Mouse (Mus musculus) regulatory T cell (primary cell): ENCODE data around the gene Farp2.
"Not testable (repeated sequence)": the region's sequence is repeated elsewhere in the genome, so short reads cannot be mapped to it uniquely, and the experiment has no call there.

Source experiments
- in situ Hi-C: fragments of 300-600 bp; cut with MboI, MseI; formaldehyde crosslinking; loops from one replicate; pipeline ENCODE4 v1.15.1; 2025; ENCODE audit warnings: high pct_unique_total_duplicates

The Farp2 gene

GRCm38 (mm10) chr1:93511585-93512350 is at the start of gene Farp2:
TSS of gene Farp2 (plus strand) at chr1:93512079.
- in situ Hi-C loops: no loop called here

DNA sequence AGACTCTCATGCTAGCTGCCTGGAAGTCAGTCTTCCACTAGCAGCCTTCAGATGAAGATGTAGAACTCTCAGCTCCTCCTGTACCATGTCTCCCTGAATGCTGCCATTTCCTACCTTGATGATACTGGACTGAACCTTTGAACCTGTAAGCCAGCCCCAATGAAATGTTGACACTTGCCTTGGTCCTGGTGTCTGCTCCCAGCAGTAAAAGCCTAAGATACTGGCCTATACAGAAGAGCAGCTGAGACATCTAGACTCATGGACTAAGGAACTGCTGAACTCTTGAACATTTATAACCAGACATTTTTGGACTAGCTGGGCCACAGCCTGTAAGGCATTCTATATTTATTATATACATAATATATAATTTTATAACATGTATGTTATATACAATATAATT is 46.8 kb upstream of the Farp2 start:
- in situ Hi-C loops: no loop called here

DNA sequence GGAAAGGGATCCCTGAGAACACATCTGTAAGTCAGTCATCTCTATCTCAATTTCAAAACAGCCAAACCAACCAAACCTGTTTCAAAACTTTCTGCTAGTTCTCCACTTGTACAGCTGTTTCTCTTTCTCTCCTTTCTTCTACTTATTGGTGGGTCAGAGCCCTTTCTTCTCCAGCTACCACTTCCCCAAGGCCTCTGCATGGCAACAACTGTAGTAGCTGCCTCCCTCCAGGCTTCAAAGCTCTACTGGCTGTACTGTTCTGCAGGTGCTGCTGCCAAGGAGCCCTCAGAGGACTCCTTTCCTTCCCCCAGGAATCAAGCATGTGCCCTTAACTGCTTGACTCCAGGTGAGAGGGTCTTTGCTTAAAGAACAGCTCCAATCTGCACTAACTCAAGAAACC is 46.1 kb upstream of the Farp2 start:
- in situ Hi-C loops: no loop called here

- in situ Hi-C loops: no loop called here
Observed at GRCm38 (mm10) chr1:93468626-93469025, 43.3 kb upstream of the Farp2 start.

DNA sequence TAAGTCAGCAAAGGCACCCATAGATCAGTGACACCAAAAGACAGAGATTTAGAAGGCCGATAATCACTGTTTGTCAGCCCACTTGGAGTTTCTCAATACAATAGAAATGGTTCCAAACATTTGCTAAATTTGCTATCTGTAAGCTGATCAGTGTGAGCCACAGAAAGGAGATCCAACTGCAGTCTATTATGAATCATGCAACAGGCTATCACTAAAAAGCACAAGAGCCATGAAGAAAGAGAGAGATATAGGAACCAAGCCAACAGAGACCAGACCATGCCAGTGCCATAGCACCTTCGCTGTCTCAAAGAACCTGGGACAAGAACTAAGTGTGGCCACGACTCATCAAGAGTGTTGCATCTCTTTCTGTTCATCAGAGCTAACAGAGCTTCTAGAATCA is 36.2 kb upstream of the Farp2 start:
- in situ Hi-C loops: loop anchor here (25.0 kb wide), 2 partner anchors 538 to 562 kb away; partner anchors contain the start of gene Capn10

- in situ Hi-C loops: loop anchor here (25.0 kb wide), 2 partner anchors 541 to 559 kb away; partner anchors contain the start of gene Capn10
Observed at GRCm38 (mm10) chr1:93477758-93478585, 33.9 kb upstream of the Farp2 start.

GRCm38 (mm10) chr1:93478586-93479475 is 33.0 kb upstream of the Farp2 start, which contains the start of gene Hdlbp:
TSS of gene Hdlbp (minus strand) at chr1:93478815.
- in situ Hi-C loops: loop anchor here (25.0 kb wide), 2 partner anchors 542 to 558 kb away; partner anchors contain the start of gene Capn10

- in situ Hi-C loops: loop anchor here (25.0 kb wide), 2 partner anchors 542 to 558 kb away; partner anchors contain the start of gene Capn10
Observed at GRCm38 (mm10) chr1:93479476-93480083, 32.3 kb upstream of the Farp2 start.

GRCm38 (mm10) chr1:93486302-93486701 is 25.6 kb upstream of the Farp2 start:
- in situ Hi-C loops: loop anchor here (25.0 kb wide), 2 partner anchors 549 to 551 kb away; partner anchors contain the start of gene Capn10

DNA sequence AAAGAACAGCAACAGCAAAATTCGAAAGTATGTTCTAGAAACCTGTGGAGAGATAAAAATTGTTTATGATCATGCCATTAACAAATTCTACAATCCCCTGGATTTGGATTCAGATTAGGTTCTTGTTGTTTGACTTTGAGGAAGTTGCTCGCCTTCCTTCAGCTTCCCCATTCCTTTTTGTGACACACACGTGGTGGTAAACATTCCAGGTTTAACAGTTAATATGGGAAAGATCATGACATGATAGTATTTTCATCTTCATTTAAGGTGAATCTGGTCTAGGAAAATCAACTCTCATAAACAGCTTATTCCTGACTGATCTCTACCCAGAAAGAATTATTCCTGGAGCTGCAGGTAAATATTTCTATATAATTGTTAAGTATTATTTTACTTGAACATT is 16.6 kb upstream of the Farp2 start:
- in situ Hi-C loops: loop anchor here (5.0 to 25.0 kb wide), 3 partner anchors 73 to 558 kb away; partner anchors contain the start of gene Capn10

GRCm38 (mm10) chr1:93506944-93507676 is 4.8 kb upstream of the Farp2 start:
- in situ Hi-C loops: no loop called here

- in situ Hi-C loops: not testable (repeated sequence)
Observed at GRCm38 (mm10) chr1:93508576-93508975, 3.3 kb upstream of the Farp2 start.

DNA sequence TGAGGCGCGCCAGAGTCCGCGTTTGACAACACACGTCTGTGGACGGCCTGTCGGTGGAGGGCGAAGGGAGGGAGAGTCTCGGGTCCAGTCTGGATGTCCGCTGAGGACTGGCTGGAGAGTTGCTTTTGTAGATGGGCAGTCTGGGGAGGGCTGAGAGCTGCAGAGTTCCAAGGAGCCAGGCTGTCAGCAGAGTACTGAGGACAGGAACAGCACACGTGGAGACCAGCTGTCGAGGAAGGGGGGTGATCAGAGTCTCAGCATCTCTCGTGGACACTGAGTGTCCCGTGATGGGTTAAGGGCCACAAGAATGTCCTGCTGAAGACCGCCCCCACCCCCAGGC is 442 bp downstream of the Farp2 start:
- in situ Hi-C loops: no loop called here

DNA sequence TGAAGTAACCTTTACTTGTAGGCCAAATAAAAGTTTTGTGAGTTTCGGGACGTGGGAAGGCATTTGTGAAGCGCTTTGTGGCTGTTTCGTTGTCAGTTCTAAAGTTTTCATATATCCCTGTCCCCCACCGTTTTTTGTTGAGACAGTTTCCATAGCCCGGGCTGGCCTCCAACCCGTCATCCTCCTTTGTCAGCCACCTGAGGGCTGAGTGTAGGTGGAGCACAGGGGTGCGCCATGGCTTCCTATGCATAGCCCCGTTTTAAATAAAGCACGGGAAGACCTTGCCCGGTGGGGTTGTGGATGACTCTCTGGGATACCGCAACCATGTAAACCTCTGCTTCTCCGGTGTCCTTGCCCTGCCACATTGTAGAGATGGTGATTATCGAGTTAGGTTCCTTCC is 1.3 kb downstream of the Farp2 start:
- in situ Hi-C loops: no loop called here

DNA sequence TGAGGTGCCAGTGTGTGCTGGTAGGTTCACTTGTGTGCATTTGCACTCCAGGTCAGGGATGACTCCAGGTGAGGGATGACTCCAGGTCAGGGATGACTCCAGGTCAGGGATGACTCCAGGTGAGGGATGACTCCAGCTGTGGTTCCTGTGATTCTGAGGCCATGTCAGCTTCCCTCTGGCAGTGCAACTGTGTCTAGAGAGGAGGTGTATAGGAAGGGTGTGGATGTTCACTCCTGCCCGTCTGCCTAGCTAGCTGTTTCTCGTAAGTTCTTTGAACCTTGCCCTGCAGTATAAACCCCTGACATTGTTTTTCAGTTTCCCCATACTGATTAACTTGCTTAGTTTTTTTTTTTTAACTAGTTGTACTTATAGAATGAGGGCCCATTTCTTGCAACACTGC is 9.6 kb downstream of the Farp2 start:
- in situ Hi-C loops: no loop called here

DNA sequence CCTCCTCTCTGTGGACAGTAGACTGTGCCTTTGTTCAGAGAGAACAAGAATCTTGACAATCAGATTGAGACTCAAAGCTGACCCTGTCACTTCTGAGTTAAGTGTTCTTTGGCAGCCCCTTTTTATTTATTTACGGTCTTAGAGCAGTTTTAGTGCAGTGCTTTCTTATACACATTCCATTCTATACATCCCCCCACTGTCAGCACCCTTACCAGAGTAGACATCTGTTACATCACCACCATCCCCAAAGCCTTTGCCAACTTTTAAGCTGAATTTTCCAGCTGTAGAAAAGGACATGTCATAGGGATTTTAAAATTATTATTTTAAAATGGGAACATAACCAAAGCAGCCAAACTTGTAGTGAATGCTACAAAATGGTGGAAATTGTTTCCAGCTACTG is 10.4 kb downstream of the Farp2 start:
- in situ Hi-C loops: no loop called here

DNA sequence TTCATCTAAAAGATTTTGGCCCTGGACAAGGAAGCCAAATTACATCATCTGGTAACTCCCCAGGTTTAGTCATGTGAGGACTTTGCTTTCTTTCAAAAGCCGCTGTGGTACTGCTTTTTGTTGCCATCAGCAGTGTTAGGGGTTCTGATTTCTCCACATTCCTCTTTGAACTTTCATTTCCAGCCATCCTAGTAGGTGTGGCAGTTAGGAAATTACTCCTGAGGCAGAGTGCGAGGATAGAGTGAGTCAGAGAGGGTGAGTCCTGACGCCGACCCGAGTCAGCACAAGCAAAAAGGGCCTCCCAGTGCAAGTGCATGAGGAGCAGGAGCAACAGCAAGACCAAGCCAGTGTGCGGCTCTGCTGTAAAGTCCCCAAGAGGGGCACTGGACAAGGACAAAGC is 17.9 kb downstream of the Farp2 start:
- in situ Hi-C loops: no loop called here

DNA sequence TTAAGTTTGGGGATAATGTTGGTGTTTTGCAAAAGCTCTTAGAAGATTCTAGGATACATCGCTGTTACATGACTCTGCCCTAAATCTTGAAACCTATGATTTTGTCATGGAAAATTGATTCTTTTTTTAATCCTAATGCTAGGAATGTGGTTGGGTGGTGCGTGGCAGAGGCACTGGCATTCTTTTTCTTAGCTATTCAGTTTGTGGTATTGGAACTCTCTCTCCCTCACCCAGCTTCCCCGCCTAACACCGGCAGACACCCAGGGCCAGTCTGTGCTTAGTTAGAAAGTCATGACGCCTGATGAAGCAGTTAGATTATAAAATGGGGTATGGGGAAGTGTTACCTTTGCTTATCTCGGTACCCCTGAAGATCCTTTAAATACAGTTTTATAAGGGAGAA is 25.3 kb downstream of the Farp2 start:
- in situ Hi-C loops: no loop called here

- in situ Hi-C loops: no loop called here
Observed at GRCm38 (mm10) chr1:93543196-93543595, 31.3 kb downstream of the Farp2 start.

DNA sequence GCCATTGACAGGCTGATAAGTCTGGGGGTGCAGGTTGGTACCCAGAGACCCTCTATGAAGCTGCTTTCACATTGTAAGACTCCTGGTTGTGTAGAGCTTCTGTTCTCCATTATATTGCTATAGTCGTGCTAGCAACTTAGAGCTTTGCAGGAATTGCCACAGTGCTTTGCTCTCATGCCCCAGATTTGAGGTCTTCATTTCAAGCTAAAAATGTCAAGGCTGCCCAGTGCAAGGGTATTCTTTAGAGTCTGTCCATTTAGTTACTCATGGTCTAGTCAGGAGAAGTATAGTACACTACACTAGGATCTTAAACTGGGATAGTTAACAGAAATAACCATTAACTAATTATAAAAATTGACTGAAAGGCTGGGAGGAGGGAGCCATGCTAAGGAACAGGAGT is 35.4 kb downstream of the Farp2 start:
- in situ Hi-C loops: no loop called here
